Comparison of ENCODE assay signal across 8 mouse cellular contexts in genomic region chr9:108307021-108307807, GRCm38 (mm10). TPM values are rescaled to one million over a fixed set of nuclear protein-coding genes. Genes with fewer than 3 reads are reported as not detected.
DNase-seq lines count a peak whose midpoint lies in the region; ATAC-seq and TF ChIP-seq lines count a peak whose summit lies in the region.

No protein-coding gene starts in this region.

- H3K4me1 ChIP-seq in forebrain, embryonic 12.5 days, result peaks cover 40% of the 10 kb centered on the region
- peaks cover 71% of the 10 kb centered on the region for H3K4me1 ChIP-seq in liver, embryonic 13.5 days (replicated peaks)

- H3K36me3 ChIP-seq in forebrain, embryonic 12.5 days (replicated peaks), result peaks cover 17% of the 10 kb centered on the region
- peaks cover 31% of the 10 kb centered on the region for H3K36me3 ChIP-seq in liver, embryonic 13.5 days

- peak overlapping the region; percentile 96 for H3K9ac ChIP-seq in forebrain, embryonic 12.5 days
- peak overlapping the region; percentile 99 for H3K9ac ChIP-seq in liver, embryonic 13.5 days

- H3K27ac ChIP-seq in gastrocnemius, adult 2 months, result peak overlapping the region; percentile 100
- H3K27ac ChIP-seq in forebrain, embryonic 12.5 days, result peak overlapping the region; percentile 100
- H3K27ac ChIP-seq in liver, embryonic 13.5 days, result peak overlapping the region; percentile 100

- H3K9me3 ChIP-seq in forebrain, embryonic 12.5 days, result no peaks in the 10 kb centered on the region
- H3K9me3 ChIP-seq in liver, embryonic 13.5 days (replicated peaks), result no peaks in the 10 kb centered on the region

- intact Hi-C loops in gastrocnemius, adult 2 months (cut with DNase I), result loop anchor here (2.0 kb wide), 1 partner anchor 42 kb away; no protein-coding TSS in a partner anchor

- WGBS in forebrain, embryonic 12.5 days, result 29% methylated on average over 12 of the region's 12 CpGs
- 6% methylated on average over 12 of the region's 12 CpGs for WGBS in liver, embryonic 13.5 days (ENCODE audit: insufficient replicate concordance)

- H3K4me2 ChIP-seq in forebrain, embryonic 12.5 days, result peak overlapping the region; percentile 57
- H3K4me2 ChIP-seq in liver, embryonic 13.5 days, result peak overlapping the region; percentile 92

- DNase-seq in gastrocnemius, adult 2 months, result no peak
- no peak for DNase-seq in gastrocnemius, postnatal 10 days
- DNase-seq in 416B (ENCODE audit: low read depth), result peak; percentile 76
- no peak for DNase-seq in liver, embryonic 13.5 days
- DNase-seq in right cerebral cortex, postnatal 4 days, result no peak
- no peak for DNase-seq in layer of hippocampus, postnatal 36 days
- no peak for DNase-seq in thymus, postnatal 10 days (ENCODE audit: low spot score in 2 of 2)

- peak overlapping the region; percentile 100 for H3K4me3 ChIP-seq in gastrocnemius, adult 2 months
- peak overlapping the region; percentile 94 for H3K4me3 ChIP-seq in forebrain, embryonic 12.5 days (replicated peaks)
- peak overlapping the region; percentile 96 for H3K4me3 ChIP-seq in liver, embryonic 13.5 days (replicated peaks)

- no peaks in the 10 kb centered on the region for H3K27me3 ChIP-seq in forebrain, embryonic 12.5 days
- H3K27me3 ChIP-seq in liver, embryonic 13.5 days, result no peaks in the 10 kb centered on the region

- no peak for TF ChIP-seq CTCF in gastrocnemius, adult 2 months (IDR thresholded peaks at IDR 0.05)

- ATAC-seq in forebrain, embryonic 12.5 days (ENCODE audit: low FRiP score), result no peak
- no peak for ATAC-seq in liver, embryonic 13.5 days (ENCODE audit: low read depth)

RNA-seq across cellular contexts. Expression of gene Tcta, which starts 1.3 kb away (rescaled TPM):
- total RNA-seq in gastrocnemius, adult 2 months (2021), result 10 to 100 TPM; 27.0 to 35.1 TPM
- total RNA-seq in gastrocnemius, postnatal 10 days (2021), result 10 to 100 TPM; 21.7 to 25.0 TPM
- 30.5 and 30.7 TPM in 2 replicates for polyA plus RNA-seq in forebrain, embryonic 12.5 days (2016; fragmentation: Nextera tagmentation; extraction: Ambion mirVana)
- 12.7 TPM in 2 replicates for polyA plus RNA-seq in liver, embryonic 13.5 days (2015; fragmentation: Nextera tagmentation; extraction: Ambion mirVana)
- total RNA-seq in layer of hippocampus, postnatal 36 days (2021), result 10 to 100 TPM; 29.1 to 30.0 TPM

RNA-seq across cellular contexts. Expression of gene Rhoa, which starts 1.3 kb away (rescaled TPM):
- total RNA-seq in gastrocnemius, adult 2 months (2021), result 100 to 1,000 TPM in 1 of 2 experiments, 10 to 100 TPM in 1; 95.0 to 122 TPM
- 100 to 1,000 TPM; 211 to 226 TPM for total RNA-seq in gastrocnemius, postnatal 10 days (2021)
- 331 and 341 TPM in 2 replicates for polyA plus RNA-seq in forebrain, embryonic 12.5 days (2016; fragmentation: Nextera tagmentation; extraction: Ambion mirVana)
- 235 and 296 TPM in 2 replicates for polyA plus RNA-seq in liver, embryonic 13.5 days (2015; fragmentation: Nextera tagmentation; extraction: Ambion mirVana)
- total RNA-seq in layer of hippocampus, postnatal 36 days (2021), result 100 to 1,000 TPM; 169 to 173 TPM

RNA-seq across cellular contexts. Expression of gene Amt, which starts 10.6 kb away (rescaled TPM):
- 1 to 10 TPM; 1.0 to 1.4 TPM for total RNA-seq in gastrocnemius, adult 2 months (2021)
- 1 to 10 TPM in 1 of 2 experiments, under 1 TPM in 1; 0.82 to 2.4 TPM for total RNA-seq in gastrocnemius, postnatal 10 days (2021)
- polyA plus RNA-seq in forebrain, embryonic 12.5 days (2016; fragmentation: Nextera tagmentation; extraction: Ambion mirVana), result 17.7 and 22.4 TPM in 2 replicates
- polyA plus RNA-seq in liver, embryonic 13.5 days (2015; fragmentation: Nextera tagmentation; extraction: Ambion mirVana), result 14.0 and 14.1 TPM in 2 replicates
- total RNA-seq in layer of hippocampus, postnatal 36 days (2021), result 10 to 100 TPM; 34.9 to 36.2 TPM

RNA-seq across cellular contexts. Expression of gene Nicn1, which starts 17.0 kb away (rescaled TPM):
- total RNA-seq in gastrocnemius, adult 2 months (2021), result 10 to 100 TPM in 1 of 2 experiments, 1 to 10 TPM in 1; 9.3 to 11.9 TPM
- 10 to 100 TPM in 1 of 2 experiments, 1 to 10 TPM in 1; 9.2 to 12.8 TPM for total RNA-seq in gastrocnemius, postnatal 10 days (2021)
- 65.0 and 69.8 TPM in 2 replicates for polyA plus RNA-seq in forebrain, embryonic 12.5 days (2016; fragmentation: Nextera tagmentation; extraction: Ambion mirVana)
- 4.7 and 5.6 TPM in 2 replicates for polyA plus RNA-seq in liver, embryonic 13.5 days (2015; fragmentation: Nextera tagmentation; extraction: Ambion mirVana)
- total RNA-seq in layer of hippocampus, postnatal 36 days (2021), result 100 to 1,000 TPM in 1 of 2 experiments, 10 to 100 TPM in 1; 96.7 to 118 TPM

RNA-seq across cellular contexts. Expression of gene Gpx1, which starts 31.5 kb away (rescaled TPM):
- total RNA-seq in gastrocnemius, adult 2 months (2021), result 10 to 100 TPM; 54.9 to 69.4 TPM
- total RNA-seq in gastrocnemius, postnatal 10 days (2021), result 100 to 1,000 TPM in 1 of 2 experiments, 10 to 100 TPM in 1; 97.1 to 117 TPM
- 574 and 659 TPM in 2 replicates for polyA plus RNA-seq in forebrain, embryonic 12.5 days (2016; fragmentation: Nextera tagmentation; extraction: Ambion mirVana)
- polyA plus RNA-seq in liver, embryonic 13.5 days (2015; fragmentation: Nextera tagmentation; extraction: Ambion mirVana), result 6,829 and 6,884 TPM in 2 replicates
- total RNA-seq in layer of hippocampus, postnatal 36 days (2021), result 10 to 100 TPM; 61.2 to 62.8 TPM

Comparison
In these comparisons a context has a peak if more than half of its experiments do, and no peak if none do; other contexts are left out.
1. RNA of gene Amt, which starts 10.6 kb away (total RNA-seq): 34.9 to 36.2 TPM in layer of hippocampus, postnatal 36 days; 0.82 to 2.4 TPM in gastrocnemius, postnatal 10 days and 1.0 to 1.4 TPM in gastrocnemius, adult 2 months; every median in the first group is over 10 times any median in the second.
2. Peak in every context shown above with its lines, with median percentiles within 50 percentile points of each other: H3K27ac ChIP-seq and H3K4me3 ChIP-seq.